Mouse (Mus musculus) liver, postnatal 0 days (tissue): ENCODE data around the gene Rasgef1b. TPM values are rescaled to one million over a fixed set of nuclear protein-coding genes. Genes with fewer than 3 reads are reported as not detected.
A peak's percentile ranks its signal among the peaks of the same experiment; 100 is the strongest.

Experiments used
- ATAC-seq: fragments of 200-750 bp; cut with Nextera tagmentation; 2 replicates; pipeline ENCODE4 v1.8.0; 2017; ENCODE audit warnings: mild to moderate bottlenecking, moderate library complexity
- DNase-seq: peaks from one replicate; pipeline ENCODE4 v3.0.0-alpha.2; 2016
- H3K27ac ChIP-seq: fragments of 300-500 bp; sonication (generic); 2 replicates; pipeline ENCODE4 v1.5.1; 2014; ENCODE audit warnings: antibody characterized with exemption, moderate library complexity, mild to moderate bottlenecking, low read depth
- H3K27me3 ChIP-seq: fragments of 300-500 bp; sonication (generic); 2 replicates; pipeline ENCODE4 v1.6.1; 2014; ENCODE audit warnings: low read length, control low read depth, mixed read lengths; ENCODE audit not compliant: insufficient read depth
- H3K36me3 ChIP-seq: fragments of 300-500 bp; sonication (generic); replicated peaks from 2 replicates; pipeline ENCODE4 v1.6.1; 2014; ENCODE audit warnings: mild to moderate bottlenecking, control low read depth, low read length, moderate library complexity, mixed read lengths; ENCODE audit not compliant: insufficient read depth
- H3K4me1 ChIP-seq: fragments of 300-500 bp; sonication (generic); 2 replicates; pipeline ENCODE4 v1.6.1; 2014; ENCODE audit warnings: antibody characterized with exemption, mild to moderate bottlenecking, control low read depth; ENCODE audit not compliant: insufficient read depth
- H3K4me2 ChIP-seq: fragments of 300-500 bp; sonication (generic); 2 replicates; pipeline ENCODE4 v1.6.1; 2014; ENCODE audit warnings: low read depth, mild to moderate bottlenecking, low read length, moderate library complexity, mixed read lengths
- H3K4me3 ChIP-seq: fragments of 300-500 bp; sonication (generic); 2 replicates; pipeline ENCODE4 v1.5.1; 2014; ENCODE audit warnings: low read depth, low read length
- H3K9ac ChIP-seq: fragments of 300-500 bp; sonication (generic); replicated peaks from 2 replicates; pipeline ENCODE4 v1.6.1; 2014; ENCODE audit warnings: mild to moderate bottlenecking, moderate library complexity
- H3K9me3 ChIP-seq: fragments of 300-500 bp; sonication (generic); 2 replicates; pipeline ENCODE4 v1.6.1; 2016; ENCODE audit warnings: mild to moderate bottlenecking, control low read depth, low read length, mixed read lengths
- CTCF ChIP-seq: sonication (generic); IDR thresholded peaks from 2 replicates; pipeline ENCODE4 v1.5.1; 2016; ENCODE audit warnings: antibody characterized with exemption, low read depth
- EP300 ChIP-seq: IDR thresholded peaks from 2 replicates; pipeline ENCODE4 v1.6.1; 2016; ENCODE audit warnings: antibody characterized with exemption, low read depth, mild to moderate bottlenecking
- WGBS: fragments of 180-500 bp; shearing (Covaris S2); extraction: QIAGEN DNeasy Blood & Tissue Kit; methylation state at CpG from one replicate; pipeline ENCODE4 v1.1.7; 2014; ENCODE audit not compliant: insufficient replicate concordance; 5-methylcytosine and 5-hydroxymethylcytosine counted together
- polyA plus RNA-seq: library from polyadenylated mRNA; unstranded; fragments of >200 nt; fragmentation: Nextera tagmentation; extraction: Ambion mirVana; gene quantifications from 2 replicates; pipeline ENCODE4 v1.2.1, GENCODE M21; 2015

Rasgef1b gene
- polyA plus RNA-seq, 1 experiment from 2014 or later: 11.8 TPM

GRCm38 (mm10) chr5:99516207-99516606 is 212.7 kb downstream of the Rasgef1b start:
- no peak overlapping the region for H3K4me2 ChIP-seq
- no peaks in the 10 kb centered on the region for H3K9me3 ChIP-seq
- H3K4me1 ChIP-seq: peaks cover 4% of the 10 kb centered on the region
- WGBS: 46% methylated on average over 5 of the region's 5 CpGs
- no peaks in the 10 kb centered on the region for H3K36me3 ChIP-seq
- DNase-seq (no peak), ATAC-seq (no peak)
- no peak overlapping the region for H3K27ac ChIP-seq
- no peaks in the 10 kb centered on the region for H3K27me3 ChIP-seq
- no peak overlapping the region for H3K9ac ChIP-seq
- TF ChIP-seq CTCF (no peak), EP300 (no peak)
- no peak overlapping the region for H3K4me3 ChIP-seq

GRCm38 (mm10) chr5:99515764-99516163 is 213.1 kb downstream of the Rasgef1b start:
- TF ChIP-seq CTCF (no peak), EP300 (no peak)
- H3K4me3 ChIP-seq: no peak overlapping the region
- no peaks in the 10 kb centered on the region for H3K9me3 ChIP-seq
- H3K36me3 ChIP-seq: no peaks in the 10 kb centered on the region
- 33% methylated on average over 4 of the region's 4 CpGs for WGBS
- H3K27ac ChIP-seq: no peak overlapping the region
- DNase-seq (no peak), ATAC-seq (no peak)
- H3K9ac ChIP-seq: no peak overlapping the region
- H3K4me2 ChIP-seq: no peak overlapping the region
- no peaks in the 10 kb centered on the region for H3K27me3 ChIP-seq
- H3K4me1 ChIP-seq: peaks cover 4% of the 10 kb centered on the region

GRCm38 (mm10) chr5:99513209-99513880 is 215.5 kb downstream of the Rasgef1b start:
- H3K27me3 ChIP-seq: no peaks in the 10 kb centered on the region
- 79% methylated on average over 9 of the region's 9 CpGs for WGBS
- DNase-seq (no peak), ATAC-seq (no peak)
- H3K9ac ChIP-seq: no peak overlapping the region
- no peak overlapping the region for H3K27ac ChIP-seq
- H3K9me3 ChIP-seq: no peaks in the 10 kb centered on the region
- H3K36me3 ChIP-seq: no peaks in the 10 kb centered on the region
- no peak for TF ChIP-seq CTCF
- TF ChIP-seq EP300: no peak
- peaks cover 4% of the 10 kb centered on the region for H3K4me1 ChIP-seq
- H3K4me3 ChIP-seq: no peak overlapping the region
- H3K4me2 ChIP-seq: no peak overlapping the region

GRCm38 (mm10) chr5:99511081-99511480 is 217.8 kb downstream of the Rasgef1b start:
- ATAC-seq (no peak), DNase-seq (no peak)
- no peaks in the 10 kb centered on the region for H3K9me3 ChIP-seq
- no peak overlapping the region for H3K4me3 ChIP-seq
- H3K4me2 ChIP-seq: no peak overlapping the region
- no peaks in the 10 kb centered on the region for H3K27me3 ChIP-seq
- no peak overlapping the region for H3K9ac ChIP-seq
- no peaks in the 10 kb centered on the region for H3K36me3 ChIP-seq
- no peak overlapping the region for H3K27ac ChIP-seq
- H3K4me1 ChIP-seq: peaks cover 3% of the 10 kb centered on the region
- no peak for TF ChIP-seq EP300
- no peak for TF ChIP-seq CTCF
- 84% methylated on average over 11 of the region's 11 CpGs for WGBS

GRCm38 (mm10) chr5:99506109-99506508 is 222.8 kb downstream of the Rasgef1b start:
- H3K4me1 ChIP-seq: no peaks in the 10 kb centered on the region
- H3K27ac ChIP-seq: no peak overlapping the region
- H3K9ac ChIP-seq: no peak overlapping the region
- WGBS: 81% methylated on average over 7 of the region's 7 CpGs
- ATAC-seq (no peak), DNase-seq (no peak)
- H3K36me3 ChIP-seq: no peaks in the 10 kb centered on the region
- TF ChIP-seq EP300: no peak
- no peak for TF ChIP-seq CTCF
- H3K9me3 ChIP-seq: no peaks in the 10 kb centered on the region
- no peaks in the 10 kb centered on the region for H3K27me3 ChIP-seq
- H3K4me3 ChIP-seq: no peak overlapping the region
- H3K4me2 ChIP-seq: no peak overlapping the region

GRCm38 (mm10) chr5:99504349-99504830 is 224.5 kb downstream of the Rasgef1b start:
- 69% methylated on average over 9 of the region's 9 CpGs for WGBS
- no peak overlapping the region for H3K27ac ChIP-seq
- no peak overlapping the region for H3K4me2 ChIP-seq
- H3K4me1 ChIP-seq: no peaks in the 10 kb centered on the region
- DNase-seq (no peak), ATAC-seq (no peak)
- no peaks in the 10 kb centered on the region for H3K36me3 ChIP-seq
- TF ChIP-seq CTCF: peak; percentile 29
- TF ChIP-seq EP300: no peak
- H3K4me3 ChIP-seq: no peak overlapping the region
- H3K9me3 ChIP-seq: no peaks in the 10 kb centered on the region
- H3K9ac ChIP-seq: no peak overlapping the region
- no peaks in the 10 kb centered on the region for H3K27me3 ChIP-seq

GRCm38 (mm10) chr5:99502681-99503080 is 226.2 kb downstream of the Rasgef1b start:
- H3K4me1 ChIP-seq: no peaks in the 10 kb centered on the region
- H3K36me3 ChIP-seq: no peaks in the 10 kb centered on the region
- DNase-seq (no peak), ATAC-seq (no peak)
- H3K4me3 ChIP-seq: no peak overlapping the region
- H3K4me2 ChIP-seq: no peak overlapping the region
- H3K27me3 ChIP-seq: no peaks in the 10 kb centered on the region
- TF ChIP-seq EP300 (no peak), CTCF (no peak)
- H3K9ac ChIP-seq: no peak overlapping the region
- WGBS: 69% methylated on average over 9 of the region's 9 CpGs
- no peak overlapping the region for H3K27ac ChIP-seq
- no peaks in the 10 kb centered on the region for H3K9me3 ChIP-seq
